Mouse (Mus musculus): ENCODE data around the gene Pfkp. TPM values are rescaled to one million over a fixed set of nuclear protein-coding genes. Genes with fewer than 3 reads are reported as not detected.
A peak's percentile ranks its signal among the peaks of the same experiment; 100 is the strongest.

Gene Pfkp
- polyA plus RNA-seq, 1 experiment from 2014 or later = 34.7 TPM

GRCm38 (mm10) chr13:6601676-6602075 lies 46.9 kb downstream of the Pfkp start:
- Histone ChIP-seq H3K27ac (ENCODE audit: low read depth, low read length) (no peak overlapping the region), H3K4me1 (ENCODE audit: control insufficient read depth, insufficient read depth, low read length) (no peaks in the 10 kb centered on the region), H3K27me3 (ENCODE audit: control insufficient read depth, insufficient read depth, low read length) (no peaks in the 10 kb centered on the region), H3K36me3 (ENCODE audit: control insufficient read depth, insufficient read depth, low read length) (no peaks in the 10 kb centered on the region), H3K9me3 (ENCODE audit: control insufficient read depth, low read length) (no peaks in the 10 kb centered on the region), H3K4me3 (ENCODE audit: low read depth, low read length) (no peak overlapping the region), H3K9ac (ENCODE audit: low read length) (no peak overlapping the region), H3K4me2 (no peak overlapping the region)
- WGBS = 85% methylated on average over 2 of the region's 2 CpGs
- ATAC-seq (ENCODE audit: low FRiP score) (no peak), DNase-seq (ENCODE audit: low spot score, missing footprints) (peak; percentile 56)

DNA sequence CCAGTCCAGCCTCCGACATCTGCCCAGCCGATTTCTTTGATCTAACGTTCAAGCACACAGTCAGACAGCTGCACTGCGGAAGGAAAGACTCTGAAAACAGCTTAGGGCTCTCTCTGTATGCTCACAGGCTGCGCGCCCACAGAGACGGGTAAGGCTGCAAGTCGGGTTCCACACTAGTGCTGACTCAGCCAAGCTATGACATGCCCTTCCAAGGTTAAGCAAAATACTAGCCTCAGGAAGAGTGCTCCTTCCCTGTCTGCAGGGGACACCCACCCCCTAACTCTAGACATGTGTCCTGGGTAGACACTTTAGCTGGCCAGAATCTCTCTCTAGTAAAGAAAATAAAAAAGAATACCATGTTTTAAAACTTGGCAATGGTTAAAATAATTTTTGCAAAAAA lies 48.0 kb downstream of the Pfkp start:
- no peaks in the 10 kb centered on the region for H3K9me3 ChIP-seq (ENCODE audit: control insufficient read depth, low read length)
- no peaks in the 10 kb centered on the region for H3K4me1 ChIP-seq (ENCODE audit: control insufficient read depth, insufficient read depth, low read length)
- H3K9ac ChIP-seq (ENCODE audit: low read length) = no peak overlapping the region
- DNase-seq (ENCODE audit: low spot score, missing footprints) (no peak), ATAC-seq (ENCODE audit: low FRiP score) (no peak)
- no peaks in the 10 kb centered on the region for H3K36me3 ChIP-seq (ENCODE audit: control insufficient read depth, insufficient read depth, low read length)
- H3K27ac ChIP-seq (ENCODE audit: low read depth, low read length) = no peak overlapping the region
- no peaks in the 10 kb centered on the region for H3K27me3 ChIP-seq (ENCODE audit: control insufficient read depth, insufficient read depth, low read length)
- no peak overlapping the region for H3K4me3 ChIP-seq (ENCODE audit: low read depth, low read length)
- 85% methylated on average over 8 of the region's 8 CpGs for WGBS
- H3K4me2 ChIP-seq = no peak overlapping the region

DNA sequence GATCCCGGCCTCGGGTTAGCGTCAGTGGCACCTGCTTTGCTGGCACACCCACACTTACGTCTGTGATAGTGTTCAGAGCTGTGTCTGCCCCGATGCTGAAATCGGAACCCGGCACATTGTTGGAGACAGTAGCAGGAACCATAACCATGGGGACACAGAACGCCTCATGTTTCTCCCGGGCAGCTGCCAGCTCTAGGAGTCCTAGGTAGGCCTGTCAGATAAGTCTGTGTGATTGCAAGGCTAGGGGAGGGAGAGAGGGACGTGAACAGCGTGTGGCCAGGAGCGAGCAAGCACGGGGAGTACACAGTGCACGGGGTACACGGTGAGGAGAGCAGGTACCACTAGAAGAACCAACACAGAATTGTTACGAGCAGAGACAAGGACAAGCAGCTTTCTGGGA lies 50.8 kb downstream of the Pfkp start:
- H3K4me2 ChIP-seq = no peak overlapping the region
- DNase-seq (ENCODE audit: low spot score, missing footprints) (no peak), ATAC-seq (ENCODE audit: low FRiP score) (no peak)
- no peaks in the 10 kb centered on the region for H3K27me3 ChIP-seq (ENCODE audit: control insufficient read depth, insufficient read depth, low read length)
- H3K4me1 ChIP-seq (ENCODE audit: control insufficient read depth, insufficient read depth, low read length) = no peaks in the 10 kb centered on the region
- no peaks in the 10 kb centered on the region for H3K36me3 ChIP-seq (ENCODE audit: control insufficient read depth, insufficient read depth, low read length)
- no peak overlapping the region for H3K27ac ChIP-seq (ENCODE audit: low read depth, low read length)
- H3K9ac ChIP-seq (ENCODE audit: low read length) = no peak overlapping the region
- whole genome bisulfite sequencing = 90% methylated on average over 16 of the region's 16 CpGs
- no peak overlapping the region for H3K4me3 ChIP-seq (ENCODE audit: low read depth, low read length)
- H3K9me3 ChIP-seq (ENCODE audit: control insufficient read depth, low read length) = no peaks in the 10 kb centered on the region

- Histone ChIP-seq H3K4me3 (ENCODE audit: low read depth, low read length) (no peak overlapping the region), H3K9me3 (ENCODE audit: control insufficient read depth, low read length) (no peaks in the 10 kb centered on the region), H3K27me3 (ENCODE audit: control insufficient read depth, insufficient read depth, low read length) (no peaks in the 10 kb centered on the region), H3K9ac (ENCODE audit: low read length) (no peak overlapping the region), H3K4me2 (no peak overlapping the region), H3K36me3 (ENCODE audit: control insufficient read depth, insufficient read depth, low read length) (no peaks in the 10 kb centered on the region), H3K4me1 (ENCODE audit: control insufficient read depth, insufficient read depth, low read length) (no peaks in the 10 kb centered on the region), H3K27ac (ENCODE audit: low read depth, low read length) (no peak overlapping the region)
- 88% methylated on average over 4 of the region's 4 CpGs for WGBS
- ATAC-seq (ENCODE audit: low FRiP score) (no peak), DNase-seq (ENCODE audit: low spot score, missing footprints) (peak; percentile 28)
Measured at GRCm38 (mm10) chr13:6595403-6595802, 53.2 kb downstream of the Pfkp start.

GRCm38 (mm10) chr13:6590846-6591245 lies 57.7 kb downstream of the Pfkp start:
- no peak overlapping the region for H3K27ac ChIP-seq (ENCODE audit: low read depth, low read length)
- 70% methylated on average over 3 of the region's 3 CpGs for WGBS
- H3K36me3 ChIP-seq (ENCODE audit: control insufficient read depth, insufficient read depth, low read length) = no peaks in the 10 kb centered on the region
- H3K4me1 ChIP-seq (ENCODE audit: control insufficient read depth, insufficient read depth, low read length) = no peaks in the 10 kb centered on the region
- ATAC-seq (ENCODE audit: low FRiP score) = no peak
- no peaks in the 10 kb centered on the region for H3K27me3 ChIP-seq (ENCODE audit: control insufficient read depth, insufficient read depth, low read length)
- no peaks in the 10 kb centered on the region for H3K9me3 ChIP-seq (ENCODE audit: control insufficient read depth, low read length)
- no peak overlapping the region for H3K9ac ChIP-seq (ENCODE audit: low read length)
- no peak overlapping the region for H3K4me2 ChIP-seq
- peak; percentile 26 for DNase-seq (ENCODE audit: low spot score, missing footprints)
- no peak overlapping the region for H3K4me3 ChIP-seq (ENCODE audit: low read depth, low read length)

- no peak overlapping the region for H3K27ac ChIP-seq (ENCODE audit: low read depth, low read length)
- H3K9me3 ChIP-seq (ENCODE audit: control insufficient read depth, low read length) = no peaks in the 10 kb centered on the region
- no peak for DNase-seq (ENCODE audit: low spot score, missing footprints)
- WGBS = 79% methylated on average over 9 of the region's 9 CpGs
- no peak overlapping the region for H3K4me2 ChIP-seq
- no peaks in the 10 kb centered on the region for H3K27me3 ChIP-seq (ENCODE audit: control insufficient read depth, insufficient read depth, low read length)
- H3K36me3 ChIP-seq (ENCODE audit: control insufficient read depth, insufficient read depth, low read length) = no peaks in the 10 kb centered on the region; the same call in 1 of the 2 replicates
- H3K9ac ChIP-seq (ENCODE audit: low read length) = no peak overlapping the region
- ATAC-seq (ENCODE audit: low FRiP score) = no peak
- no peak overlapping the region for H3K4me3 ChIP-seq (ENCODE audit: low read depth, low read length)
- H3K4me1 ChIP-seq (ENCODE audit: control insufficient read depth, insufficient read depth, low read length) = no peaks in the 10 kb centered on the region
Measured at GRCm38 (mm10) chr13:6586009-6586408, 62.6 kb downstream of the Pfkp start.

GRCm38 (mm10) chr13:6583499-6584125 lies 65.0 kb downstream of the Pfkp start:
- Histone ChIP-seq H3K27ac (ENCODE audit: low read depth, low read length) (no peak overlapping the region), H3K9ac (ENCODE audit: low read length) (no peak overlapping the region), H3K4me2 (no peak overlapping the region), H3K9me3 (ENCODE audit: control insufficient read depth, low read length) (no peaks in the 10 kb centered on the region), H3K4me3 (ENCODE audit: low read depth, low read length) (no peak overlapping the region), H3K36me3 (ENCODE audit: control insufficient read depth, insufficient read depth, low read length) (peaks cover 3% of the 10 kb centered on the region; the same call in 1 of the 2 replicates), H3K4me1 (ENCODE audit: control insufficient read depth, insufficient read depth, low read length) (no peaks in the 10 kb centered on the region), H3K27me3 (ENCODE audit: control insufficient read depth, insufficient read depth, low read length) (no peaks in the 10 kb centered on the region)
- ATAC-seq (ENCODE audit: low FRiP score) = peak; percentile 52; the same call in 1 of the 2 replicates
- no peak for DNase-seq (ENCODE audit: low spot score, missing footprints)
- 85% methylated on average over 4 of the region's 4 CpGs for WGBS

GRCm38 (mm10) chr13:6575920-6576509 lies 72.6 kb downstream of the Pfkp start:
- no peaks in the 10 kb centered on the region for H3K9me3 ChIP-seq (ENCODE audit: control insufficient read depth, low read length)
- H3K4me1 ChIP-seq (ENCODE audit: control insufficient read depth, insufficient read depth, low read length) = no peaks in the 10 kb centered on the region
- H3K27me3 ChIP-seq (ENCODE audit: control insufficient read depth, insufficient read depth, low read length) = no peaks in the 10 kb centered on the region
- ATAC-seq (ENCODE audit: low FRiP score) (peak; percentile 56), DNase-seq (ENCODE audit: low spot score, missing footprints) (no peak)
- whole genome bisulfite sequencing = 96% methylated on average over 6 of the region's 6 CpGs
- H3K27ac ChIP-seq (ENCODE audit: low read depth, low read length) = no peak overlapping the region
- no peak overlapping the region for H3K4me3 ChIP-seq (ENCODE audit: low read depth, low read length)
- H3K9ac ChIP-seq (ENCODE audit: low read length) = no peak overlapping the region
- no peak overlapping the region for H3K4me2 ChIP-seq
- peaks cover 26% of the 10 kb centered on the region for H3K36me3 ChIP-seq (ENCODE audit: control insufficient read depth, insufficient read depth, low read length)

DNA sequence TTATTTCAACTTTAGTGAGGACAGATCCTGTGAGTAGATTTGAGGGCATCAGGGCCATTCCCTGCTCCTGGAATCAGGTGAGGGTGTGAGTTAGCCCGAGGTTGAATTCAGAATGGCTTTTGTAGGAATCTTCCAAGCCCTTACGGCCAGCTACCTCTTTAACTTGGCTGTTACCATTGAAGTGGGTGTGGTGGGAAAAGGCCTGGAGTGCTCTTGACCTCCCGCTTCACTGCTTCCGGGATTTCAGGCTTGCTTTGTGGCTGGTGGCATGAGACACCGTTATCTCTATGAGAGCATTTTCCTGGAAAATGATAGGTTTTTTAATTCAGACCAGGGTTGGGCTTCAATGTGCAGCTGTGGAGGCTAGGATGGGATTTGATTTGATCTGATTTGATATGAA lies 83.0 kb downstream of the Pfkp start:
- WGBS = 86% methylated on average over 5 of the region's 5 CpGs
- ATAC-seq (ENCODE audit: low FRiP score) (no peak), DNase-seq (ENCODE audit: low spot score, missing footprints) (no peak)
- H3K4me3 ChIP-seq (ENCODE audit: low read depth, low read length) = no peak overlapping the region
- no peaks in the 10 kb centered on the region for H3K4me1 ChIP-seq (ENCODE audit: control insufficient read depth, insufficient read depth, low read length)
- H3K9ac ChIP-seq (ENCODE audit: low read length) = no peak overlapping the region
- no peaks in the 10 kb centered on the region for H3K9me3 ChIP-seq (ENCODE audit: control insufficient read depth, low read length)
- no peaks in the 10 kb centered on the region for H3K27me3 ChIP-seq (ENCODE audit: control insufficient read depth, insufficient read depth, low read length)
- H3K4me2 ChIP-seq = no peak overlapping the region
- H3K27ac ChIP-seq (ENCODE audit: low read depth, low read length) = no peak overlapping the region
- H3K36me3 ChIP-seq (ENCODE audit: control insufficient read depth, insufficient read depth, low read length) = peaks cover 30% of the 10 kb centered on the region
